In the genomic region with DNA sequence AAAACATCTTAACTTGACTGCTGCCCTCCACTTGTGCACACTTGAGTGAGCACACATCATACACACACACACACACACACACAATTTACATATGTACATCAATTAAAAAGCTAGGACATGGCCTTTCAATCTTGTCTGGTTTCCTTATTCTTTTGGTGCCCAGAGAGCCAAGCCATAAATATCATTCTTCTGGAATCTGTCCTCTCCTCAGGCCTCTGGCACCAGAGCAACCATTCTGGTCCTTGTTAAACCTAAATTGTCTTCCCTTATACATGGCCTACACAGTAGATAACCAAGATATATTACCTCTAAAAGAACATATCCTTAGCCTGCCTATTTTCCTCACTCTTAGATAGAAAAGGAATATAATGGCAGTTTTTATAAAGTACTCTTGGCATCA, we compare ENCODE assay signal across 10 mouse cellular contexts.
DNase-seq lines count a peak whose midpoint lies in the region.
"Had no signal": no experiment of that assay in that cellular context is flagged by ENCODE, and none has a peak within 500 bp of the region (broad histone marks: within the 10 kb centered on the region; RNA-seq: fewer than 3 reads in every experiment).

No protein-coding gene starts in this region.

- DNase-seq in cerebellum, postnatal 10 days = peak; percentile 23 to 41
- DNase-seq in cerebellum, adult 11-12 months = no peak
- peak; percentile 20 to 31 for DNase-seq in cerebellum, postnatal 36 days
- DNase-seq in cerebellum, adult 11 months = no peak
- DNase-seq in kidney, postnatal 14 days = no peak
- DNase-seq: adrenal gland, adult 2 months; adrenal gland, postnatal 10 days; adrenal gland, postnatal 25 days; cerebellum, adult 8-10 months; forebrain, postnatal 0 days had no signal

Comparison
In these comparisons a context has a peak if more than half of its experiments do, and no peak if none do; other contexts are left out.
1. DNase-seq: peak in cerebellum, postnatal 10 days (2 of 2) and cerebellum, postnatal 36 days (2 of 2); none in cerebellum, adult 11-12 months (single experiment), cerebellum, adult 11 months (single experiment) and kidney, postnatal 14 days (single experiment).